Mouse (Mus musculus) G1E (cell line): Measurements from ENCODE around the gene Slc16a10.

Source experiments
- CTCF ChIP-seq: IDR thresholded peaks from 2 replicates; pipeline ENCODE4 v1.5.1; 2012; ENCODE audit warnings: low read depth, low read length, inconsistent platforms, mixed read lengths
- POLR2AphosphoS5 ChIP-seq: IDR thresholded peaks from 2 replicates; pipeline ENCODE4 v1.6.1; 2012; ENCODE audit warnings: low read depth, low read length, inconsistent platforms; ENCODE audit not compliant: insufficient replicate concordance
- TAL1 ChIP-seq: conservative IDR thresholded peaks from 2 replicates; pipeline ENCODE4 v1.6.1; 2012; ENCODE audit warnings: low read depth, low read length, inconsistent platforms, mixed read lengths

GRCm38 (mm10) chr10:40119466-40119865 is 22.6 kb downstream of the Slc16a10 start:
- TF ChIP-seq CTCF: no peak
- no peak for TF ChIP-seq POLR2AphosphoS5
- no peak for TF ChIP-seq TAL1
